ENCODE assay signal across 8 mouse cellular contexts in genomic region chr7:28810107-28811066, GRCm38 (mm10). TPM values are rescaled to one million over a fixed set of nuclear protein-coding genes. Genes with fewer than 3 reads are reported as not detected.
DNase-seq lines count a peak whose midpoint lies in the region; ATAC-seq and TF ChIP-seq lines count a peak whose summit lies in the region.

No protein-coding gene starts in this region.

- no peaks in the 10 kb centered on the region for H3K9me3 ChIP-seq in ES-Bruce4 (replicated peaks; ENCODE audit: control insufficient read depth, insufficient read depth, low read length, poor library complexity, severe bottlenecking)
- no peaks in the 10 kb centered on the region for H3K9me3 ChIP-seq in forebrain, embryonic 13.5 days (replicated peaks)
- H3K9me3 ChIP-seq in neural tube, embryonic 15.5 days (replicated peaks), result no peaks in the 10 kb centered on the region

- peak; percentile 98 to 99 for DNase-seq in heart, postnatal 10 days
- DNase-seq in layer of hippocampus, adult 11-12 months (ENCODE audit: low spot score), result peak; percentile 99
- DNase-seq in lung, adult 18-20 months, result peak; percentile 99
- DNase-seq in testis, postnatal 14 days (ENCODE audit: low spot score), result peak; percentile 99

- peak overlapping the region; percentile 98 for H3K9ac ChIP-seq in ES-Bruce4 (ENCODE audit: low read depth, poor library complexity, severe bottlenecking)
- H3K9ac ChIP-seq in forebrain, embryonic 13.5 days, result peak overlapping the region; percentile 87
- peak overlapping the region; percentile 83 for H3K9ac ChIP-seq in neural tube, embryonic 15.5 days (replicated peaks)

- WGBS in forebrain, embryonic 13.5 days, result under 1% methylated on average over 66 of the region's 70 CpGs
- under 1% methylated on average over 69 of the region's 70 CpGs for WGBS in neural tube, embryonic 15.5 days

- peak overlapping the region; percentile 84 for H3K4me2 ChIP-seq in forebrain, embryonic 13.5 days
- peak overlapping the region; percentile 87 for H3K4me2 ChIP-seq in neural tube, embryonic 15.5 days

- peak; percentile 76 for TF ChIP-seq POLR2A in ES-Bruce4 (IDR thresholded peaks at IDR 0.05; ENCODE audit: insufficient read depth, low read length)

- ATAC-seq in cerebellum, adult (ENCODE audit: insufficient number of reproducible peaks, low FRiP score, low TSS enrichment), result peak; percentile 85
- ATAC-seq in forebrain, embryonic 13.5 days, result peak; percentile 93
- ATAC-seq in neural tube, embryonic 15.5 days (ENCODE audit: low FRiP score), result peak; percentile 93

- H3K36me3 ChIP-seq in ES-Bruce4 (ENCODE audit: control insufficient read depth, insufficient read depth, low read length, poor library complexity, severe bottlenecking), result peaks cover 36% of the 10 kb centered on the region
- peaks cover 32% of the 10 kb centered on the region for H3K36me3 ChIP-seq in forebrain, embryonic 13.5 days (ENCODE audit: poor library complexity, severe bottlenecking)
- H3K36me3 ChIP-seq in neural tube, embryonic 15.5 days, result peaks cover 26% of the 10 kb centered on the region

- intact Hi-C loops in heart, postnatal 10 days (cut with DNase I), result loop anchor here (5.0 kb wide), 1 partner anchor 147 kb away; no protein-coding TSS in a partner anchor

- H3K4me3 ChIP-seq in ES-Bruce4 (ENCODE audit: low read depth, low read length), result peak overlapping the region; percentile 91
- H3K4me3 ChIP-seq in forebrain, embryonic 13.5 days, result peak overlapping the region; percentile 77
- H3K4me3 ChIP-seq in neural tube, embryonic 15.5 days (replicated peaks), result peak overlapping the region; percentile 83

- H3K27ac ChIP-seq in ES-Bruce4 (ENCODE audit: insufficient read depth, low read length), result peak overlapping the region; percentile 96
- H3K27ac ChIP-seq in forebrain, embryonic 13.5 days, result peak overlapping the region; percentile 99
- H3K27ac ChIP-seq in neural tube, embryonic 15.5 days (replicated peaks), result peak overlapping the region; percentile 100

- no peaks in the 10 kb centered on the region for H3K27me3 ChIP-seq in ES-Bruce4 (ENCODE audit: control insufficient read depth, insufficient read depth, low read length, poor library complexity, severe bottlenecking)
- no peaks in the 10 kb centered on the region for H3K27me3 ChIP-seq in forebrain, embryonic 13.5 days
- H3K27me3 ChIP-seq in neural tube, embryonic 15.5 days (replicated peaks), result no peaks in the 10 kb centered on the region

- TF ChIP-seq EP300 in ES-Bruce4 (IDR thresholded peaks at IDR 0.05; ENCODE audit: insufficient read depth, low read depth, low read length), result no peak

- peaks cover 4% of the 10 kb centered on the region for H3K4me1 ChIP-seq in ES-Bruce4 (ENCODE audit: control insufficient read depth, insufficient read depth, low read length)
- peaks cover 44% of the 10 kb centered on the region for H3K4me1 ChIP-seq in forebrain, embryonic 13.5 days
- peaks cover 40% of the 10 kb centered on the region for H3K4me1 ChIP-seq in neural tube, embryonic 15.5 days

- peak; percentile 6 for TF ChIP-seq CTCF in ES-Bruce4 (IDR thresholded peaks at IDR 0.05; ENCODE audit: low read depth, low read length)

RNA-seq across cellular contexts. Expression of gene Hnrnpl, which starts 2.0 kb away (rescaled TPM):
- 633 and 662 TPM in 2 replicates for polyA plus RNA-seq in ES-Bruce4 (2011; ENCODE audit: insufficient read depth, insufficient read length, low read depth, missing spikeins)
- polyA plus RNA-seq in forebrain, embryonic 13.5 days (2015; fragmentation: Nextera tagmentation; extraction: Ambion mirVana), result 264 and 282 TPM in 2 replicates
- total RNA-seq in heart, postnatal 10 days (2021), result 100 to 1,000 TPM; 423 to 428 TPM
- polyA plus RNA-seq in neural tube, embryonic 15.5 days (2015; fragmentation: Nextera tagmentation; extraction: Ambion mirVana), result 158 and 164 TPM in 2 replicates

RNA-seq across cellular contexts. Expression of gene Ech1, which starts 14.6 kb away (rescaled TPM):
- polyA plus RNA-seq in ES-Bruce4 (2011; ENCODE audit: insufficient read depth, insufficient read length, low read depth, missing spikeins), result 41.3 and 53.0 TPM in 2 replicates
- polyA plus RNA-seq in forebrain, embryonic 13.5 days (2015; fragmentation: Nextera tagmentation; extraction: Ambion mirVana), result 69.1 and 75.6 TPM in 2 replicates
- total RNA-seq in heart, postnatal 10 days (2021), result 1,000 to 10,000 TPM; 1,137 to 1,217 TPM
- 91.4 and 114 TPM in 2 replicates for polyA plus RNA-seq in neural tube, embryonic 15.5 days (2015; fragmentation: Nextera tagmentation; extraction: Ambion mirVana)

RNA-seq across cellular contexts. Expression of gene Rinl, which starts 21.6 kb away (rescaled TPM):
- 24.6 and 28.0 TPM in 2 replicates for polyA plus RNA-seq in ES-Bruce4 (2011; ENCODE audit: insufficient read depth, insufficient read length, low read depth, missing spikeins)
- polyA plus RNA-seq in forebrain, embryonic 13.5 days (2015; fragmentation: Nextera tagmentation; extraction: Ambion mirVana), result 1.7 and 2.0 TPM in 2 replicates
- 1 to 10 TPM; 2.1 to 2.2 TPM for total RNA-seq in heart, postnatal 10 days (2021)
- polyA plus RNA-seq in neural tube, embryonic 15.5 days (2015; fragmentation: Nextera tagmentation; extraction: Ambion mirVana), result 2.9 and 7.0 TPM in 2 replicates

RNA-seq across cellular contexts. Expression of gene Lgals4, which starts 23.3 kb away (rescaled TPM):
- 1.9 and 2.4 TPM in 2 replicates for polyA plus RNA-seq in ES-Bruce4 (2011; ENCODE audit: insufficient read depth, insufficient read length, low read depth, missing spikeins)
- 2.5 and 3.3 TPM in 2 replicates for polyA plus RNA-seq in forebrain, embryonic 13.5 days (2015; fragmentation: Nextera tagmentation; extraction: Ambion mirVana)
- total RNA-seq in heart, postnatal 10 days (2021), result 10 to 100 TPM; 35.0 to 35.8 TPM
- polyA plus RNA-seq in neural tube, embryonic 15.5 days (2015; fragmentation: Nextera tagmentation; extraction: Ambion mirVana), result 5.4 and 85.2 TPM in 2 replicates

RNA-seq across cellular contexts. Expression of gene Nfkbib, which starts 43.1 kb away (rescaled TPM):
- 23.8 and 27.9 TPM in 2 replicates for polyA plus RNA-seq in ES-Bruce4 (2011; ENCODE audit: insufficient read depth, insufficient read length, low read depth, missing spikeins)
- polyA plus RNA-seq in forebrain, embryonic 13.5 days (2015; fragmentation: Nextera tagmentation; extraction: Ambion mirVana), result 51.0 and 52.9 TPM in 2 replicates
- 10 to 100 TPM; 15.4 to 16.1 TPM for total RNA-seq in heart, postnatal 10 days (2021)
- polyA plus RNA-seq in neural tube, embryonic 15.5 days (2015; fragmentation: Nextera tagmentation; extraction: Ambion mirVana), result 75.9 and 77.6 TPM in 2 replicates

Comparison
In these comparisons a context has a peak if more than half of its experiments do, and no peak if none do; other contexts are left out.
1. Peak in every context shown above with its lines: DNase-seq, ATAC-seq, H3K4me3 ChIP-seq and H3K27ac ChIP-seq.